Mouse (Mus musculus): ENCODE results near the gene Sec14l4.
"Not testable (repeated sequence)": the region's sequence is repeated elsewhere in the genome, so short reads cannot be mapped to it uniquely, and the experiment has no call there.

Sec14l4 gene

GRCm38 (mm10) chr11:4005220-4005805 is 25.9 kb upstream of the Sec14l4 start:
- DNase-seq (ENCODE audit: low read depth, low spot score): no peak
- Histone ChIP-seq H3K27me3 (ENCODE audit: control insufficient read depth, insufficient read depth, low read length, poor library complexity, severe bottlenecking) (no peaks in the 10 kb centered on the region), H3K36me3 (ENCODE audit: control insufficient read depth, insufficient read depth, low read length, poor library complexity, severe bottlenecking) (no peaks in the 10 kb centered on the region)

GRCm38 (mm10) chr11:4006462-4006861 is 24.8 kb upstream of the Sec14l4 start:
- Histone ChIP-seq H3K36me3 (ENCODE audit: control insufficient read depth, insufficient read depth, low read length, poor library complexity, severe bottlenecking) (no peaks in the 10 kb centered on the region), H3K27me3 (ENCODE audit: control insufficient read depth, insufficient read depth, low read length, poor library complexity, severe bottlenecking) (no peaks in the 10 kb centered on the region)
- no peak for DNase-seq (ENCODE audit: low read depth, low spot score)

DNA sequence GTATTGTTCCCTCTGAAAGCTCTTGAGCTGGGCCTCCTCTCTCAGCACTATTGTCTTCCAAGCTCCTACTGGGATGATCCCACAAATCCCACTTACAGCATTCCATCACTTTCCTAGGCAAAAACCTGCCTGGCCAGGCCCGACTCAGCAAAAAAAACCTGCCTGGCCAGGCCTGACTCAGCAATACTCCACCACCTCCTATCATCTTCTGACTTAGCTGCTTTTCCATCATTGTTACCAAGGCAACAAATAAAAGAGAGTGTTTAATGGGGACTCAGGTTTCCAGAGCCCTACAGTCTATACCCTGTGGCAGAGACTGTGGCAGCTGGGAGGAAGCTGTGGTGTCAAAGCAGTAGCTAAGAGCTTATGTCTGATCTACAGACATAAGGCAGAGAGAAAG is 18.6 kb upstream of the Sec14l4 start:
- H3K27me3 ChIP-seq (ENCODE audit: control insufficient read depth, insufficient read depth, low read length, poor library complexity, severe bottlenecking): no peaks in the 10 kb centered on the region
- no peaks in the 10 kb centered on the region for H3K36me3 ChIP-seq (ENCODE audit: control insufficient read depth, insufficient read depth, low read length, poor library complexity, severe bottlenecking)
- DNase-seq (ENCODE audit: low read depth, low spot score): no peak

DNA sequence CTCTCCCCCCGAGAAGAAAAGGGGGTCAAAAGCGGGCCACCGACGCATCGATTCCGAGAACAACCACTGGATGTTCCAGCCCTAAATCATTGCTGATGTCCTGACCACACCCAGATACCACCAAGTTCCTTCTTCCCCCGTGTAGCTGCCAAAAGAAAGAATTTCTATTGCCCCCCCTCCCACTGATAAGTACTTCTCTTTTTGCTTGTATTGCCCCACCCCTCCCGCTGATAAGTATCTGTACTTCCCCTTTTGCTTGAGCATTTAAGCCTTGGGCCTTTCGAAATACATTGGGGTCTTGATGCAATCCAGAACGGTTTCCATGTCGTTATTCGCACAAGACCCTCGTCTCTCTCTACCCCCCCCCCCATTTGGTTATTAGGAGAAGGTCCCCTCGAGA is 15.5 kb upstream of the Sec14l4 start:
- DNase-seq (ENCODE audit: low read depth, low spot score); H3K27me3 ChIP-seq (ENCODE audit: control insufficient read depth, insufficient read depth, low read length, poor library complexity, severe bottlenecking); H3K36me3 ChIP-seq (ENCODE audit: control insufficient read depth, insufficient read depth, low read length, poor library complexity, severe bottlenecking): not testable (repeated sequence)

GRCm38 (mm10) chr11:4022111-4022510 is 9.2 kb upstream of the Sec14l4 start:
- H3K36me3 ChIP-seq (ENCODE audit: control insufficient read depth, insufficient read depth, low read length, poor library complexity, severe bottlenecking); H3K27me3 ChIP-seq (ENCODE audit: control insufficient read depth, insufficient read depth, low read length, poor library complexity, severe bottlenecking); DNase-seq (ENCODE audit: low read depth, low spot score): not testable (repeated sequence)

GRCm38 (mm10) chr11:4023321-4023720 is 7.9 kb upstream of the Sec14l4 start:
- H3K27me3 ChIP-seq (ENCODE audit: control insufficient read depth, insufficient read depth, low read length, poor library complexity, severe bottlenecking): no peaks in the 10 kb centered on the region
- no peak for DNase-seq (ENCODE audit: low read depth, low spot score)
- no peaks in the 10 kb centered on the region for H3K36me3 ChIP-seq (ENCODE audit: control insufficient read depth, insufficient read depth, low read length, poor library complexity, severe bottlenecking)

GRCm38 (mm10) chr11:4027066-4027465 is 4.2 kb upstream of the Sec14l4 start:
- Histone ChIP-seq H3K36me3 (ENCODE audit: control insufficient read depth, insufficient read depth, low read length, poor library complexity, severe bottlenecking) (no peaks in the 10 kb centered on the region), H3K27me3 (ENCODE audit: control insufficient read depth, insufficient read depth, low read length, poor library complexity, severe bottlenecking) (no peaks in the 10 kb centered on the region)
- no peak for DNase-seq (ENCODE audit: low read depth, low spot score)

- Histone ChIP-seq H3K36me3 (ENCODE audit: control insufficient read depth, insufficient read depth, low read length, poor library complexity, severe bottlenecking) (no peaks in the 10 kb centered on the region), H3K27me3 (ENCODE audit: control insufficient read depth, insufficient read depth, low read length, poor library complexity, severe bottlenecking) (no peaks in the 10 kb centered on the region)
- DNase-seq (ENCODE audit: low read depth, low spot score): no peak
These were observed 3.5 kb upstream of the Sec14l4 start for GRCm38 (mm10) chr11:4027561-4028334.

DNA sequence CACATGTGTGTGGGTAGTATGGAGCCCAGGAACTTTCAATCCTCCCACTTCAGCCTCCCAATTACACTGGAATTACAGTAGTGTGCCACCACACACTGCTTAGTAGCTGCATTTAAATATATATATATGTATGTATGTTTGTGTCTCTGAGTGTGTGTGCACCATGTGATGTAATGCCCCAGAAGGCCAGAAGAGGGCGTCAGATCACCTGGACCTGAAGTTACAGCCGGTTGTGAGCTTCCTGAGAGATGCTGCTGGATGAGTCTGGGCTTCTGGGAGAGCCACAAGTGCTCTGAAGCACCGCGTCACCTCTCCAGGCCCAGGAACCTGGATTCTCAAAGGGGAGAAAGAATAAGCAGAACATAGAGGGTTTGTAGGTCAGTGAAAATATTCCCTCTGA is 1.9 kb upstream of the Sec14l4 start:
- H3K36me3 ChIP-seq (ENCODE audit: control insufficient read depth, insufficient read depth, low read length, poor library complexity, severe bottlenecking): no peaks in the 10 kb centered on the region
- DNase-seq (ENCODE audit: low read depth, low spot score): no peak
- no peaks in the 10 kb centered on the region for H3K27me3 ChIP-seq (ENCODE audit: control insufficient read depth, insufficient read depth, low read length, poor library complexity, severe bottlenecking)

- DNase-seq (ENCODE audit: low read depth, low spot score): no peak
- Histone ChIP-seq H3K27me3 (ENCODE audit: control insufficient read depth, insufficient read depth, low read length, poor library complexity, severe bottlenecking) (no peaks in the 10 kb centered on the region), H3K36me3 (ENCODE audit: control insufficient read depth, insufficient read depth, low read length, poor library complexity, severe bottlenecking) (no peaks in the 10 kb centered on the region)
These were observed 699 bp downstream of the Sec14l4 start for GRCm38 (mm10) chr11:4031961-4032360.

DNA sequence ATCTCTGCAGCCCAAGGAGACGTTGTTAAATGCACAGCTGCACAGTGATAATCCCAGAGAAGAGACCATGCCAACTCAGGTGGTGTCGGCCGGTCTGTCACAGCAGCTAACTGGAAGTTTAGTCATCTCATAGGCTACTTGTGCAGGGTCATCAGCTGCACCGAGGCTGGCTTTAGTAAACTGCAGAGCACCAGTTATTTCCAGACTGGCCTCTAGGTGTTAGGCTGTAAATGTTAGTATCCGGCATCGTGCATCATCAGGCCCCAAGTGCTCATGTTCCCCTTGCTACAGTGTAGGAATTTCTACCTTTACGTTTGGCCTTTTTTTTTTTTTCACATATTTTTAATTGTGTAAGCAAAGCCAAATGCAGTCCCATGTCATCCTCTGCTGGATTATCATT is 2.2 kb downstream of the Sec14l4 start:
- no peaks in the 10 kb centered on the region for H3K27me3 ChIP-seq (ENCODE audit: control insufficient read depth, insufficient read depth, low read length, poor library complexity, severe bottlenecking)
- DNase-seq (ENCODE audit: low read depth, low spot score): no peak
- no peaks in the 10 kb centered on the region for H3K36me3 ChIP-seq (ENCODE audit: control insufficient read depth, insufficient read depth, low read length, poor library complexity, severe bottlenecking)

- H3K27me3 ChIP-seq (ENCODE audit: control insufficient read depth, insufficient read depth, low read length, poor library complexity, severe bottlenecking): no peaks in the 10 kb centered on the region
- DNase-seq (ENCODE audit: low read depth, low spot score): no peak
- H3K36me3 ChIP-seq (ENCODE audit: control insufficient read depth, insufficient read depth, low read length, poor library complexity, severe bottlenecking): no peaks in the 10 kb centered on the region
These were observed 2.9 kb downstream of the Sec14l4 start for GRCm38 (mm10) chr11:4034169-4034568.

DNA sequence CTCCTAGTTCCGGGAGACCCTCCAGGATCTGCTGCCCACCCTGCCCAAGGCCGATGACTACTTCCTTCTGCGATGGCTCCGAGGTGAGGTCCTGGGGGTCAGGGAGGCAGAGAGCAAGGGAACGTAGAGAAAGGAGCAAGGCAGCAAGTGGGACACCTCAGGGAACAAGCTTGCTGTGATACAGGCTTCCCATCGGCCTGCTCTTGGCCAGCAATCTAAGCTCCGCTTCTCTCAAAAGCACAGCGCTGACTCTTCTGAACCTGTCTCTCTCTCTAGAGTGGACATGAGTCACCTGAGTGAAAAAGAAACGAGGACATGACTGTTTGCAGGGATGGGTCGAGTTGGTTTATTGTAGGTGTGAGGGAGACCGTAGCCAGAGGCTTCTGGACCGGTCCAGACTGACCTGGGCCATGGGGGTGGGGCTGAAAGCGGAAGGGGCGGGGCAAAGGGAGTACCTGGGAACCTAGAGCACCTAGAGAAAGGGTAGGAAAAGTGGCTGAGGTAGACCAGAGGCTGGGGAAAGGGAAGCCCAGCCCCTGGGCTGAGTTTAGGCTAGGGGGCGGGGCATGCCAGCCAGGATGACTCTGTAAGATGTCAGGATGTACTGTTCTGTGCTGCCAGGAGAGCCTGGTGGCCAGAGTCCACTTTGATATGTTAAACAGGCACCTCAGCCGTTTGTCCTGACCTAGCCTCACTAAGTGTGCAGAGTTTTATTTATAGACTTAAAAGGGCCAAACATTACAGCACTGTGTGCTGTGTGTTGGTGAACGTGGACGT is 4.0 kb downstream of the Sec14l4 start:
- Histone ChIP-seq H3K27me3 (ENCODE audit: control insufficient read depth, insufficient read depth, low read length, poor library complexity, severe bottlenecking) (no peaks in the 10 kb centered on the region), H3K36me3 (ENCODE audit: control insufficient read depth, insufficient read depth, low read length, poor library complexity, severe bottlenecking) (no peaks in the 10 kb centered on the region)
- DNase-seq (ENCODE audit: low read depth, low spot score): no peak

DNA sequence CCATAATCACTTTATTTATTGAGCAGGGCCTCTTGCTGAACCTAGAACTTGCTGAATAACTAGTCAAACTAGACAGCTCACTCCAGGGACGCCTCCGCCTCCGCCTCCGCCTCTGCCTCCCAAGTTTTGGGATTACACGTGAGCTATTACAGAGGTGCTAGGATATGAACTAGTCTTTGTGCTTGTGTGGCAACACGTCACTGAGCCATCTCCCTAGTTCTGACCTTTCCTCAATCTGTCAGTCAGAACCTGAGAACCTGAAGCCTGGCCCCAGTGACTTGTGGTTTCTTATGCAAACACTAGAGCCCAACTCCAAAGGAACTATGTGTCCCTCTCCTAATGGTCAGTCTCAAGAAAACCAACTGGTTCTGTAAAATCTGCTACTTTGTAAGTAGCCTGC is 4.7 kb downstream of the Sec14l4 start:
- H3K27me3 ChIP-seq (ENCODE audit: control insufficient read depth, insufficient read depth, low read length, poor library complexity, severe bottlenecking): no peaks in the 10 kb centered on the region
- DNase-seq (ENCODE audit: low read depth, low spot score): no peak
- H3K36me3 ChIP-seq (ENCODE audit: control insufficient read depth, insufficient read depth, low read length, poor library complexity, severe bottlenecking): no peaks in the 10 kb centered on the region

DNA sequence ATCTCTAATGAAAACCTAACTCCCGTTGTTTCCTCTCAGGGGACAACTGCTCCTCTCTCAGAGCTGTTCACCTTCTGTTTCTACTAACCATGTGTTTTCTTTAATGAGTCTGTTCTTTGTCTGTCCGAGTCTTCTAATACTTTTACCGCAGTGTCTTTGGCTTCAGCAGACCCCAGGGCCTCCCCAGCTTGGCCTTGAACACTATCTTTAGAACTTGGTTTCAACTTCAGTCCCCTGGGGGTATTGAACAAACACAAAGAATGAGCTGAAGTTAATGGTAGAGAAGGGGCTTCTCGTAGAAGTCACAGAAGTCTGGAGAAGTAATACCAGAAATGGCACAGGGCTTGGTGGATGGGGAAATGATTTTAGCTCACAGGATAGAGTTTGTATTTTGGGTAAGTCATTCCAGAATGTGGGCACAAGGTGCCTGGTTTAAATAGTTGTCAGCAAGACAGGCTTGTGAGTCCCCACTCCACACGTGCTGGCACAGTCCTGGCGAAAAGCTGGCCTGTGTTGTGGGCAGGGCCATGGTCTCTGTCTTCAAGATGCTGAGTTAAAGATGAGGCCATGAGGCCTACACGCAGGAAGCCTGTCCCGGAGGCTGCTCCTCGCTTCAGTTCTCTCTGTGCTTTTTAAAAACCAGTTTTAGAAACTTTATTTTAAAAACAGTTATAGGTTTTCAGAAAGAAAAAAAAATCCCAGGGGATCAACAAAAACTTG is 5.3 kb downstream of the Sec14l4 start:
- no peaks in the 10 kb centered on the region for H3K27me3 ChIP-seq (ENCODE audit: control insufficient read depth, insufficient read depth, low read length, poor library complexity, severe bottlenecking)
- H3K36me3 ChIP-seq (ENCODE audit: control insufficient read depth, insufficient read depth, low read length, poor library complexity, severe bottlenecking): no peaks in the 10 kb centered on the region
- no peak for DNase-seq (ENCODE audit: low read depth, low spot score)

Measured in splenic B cell, adult 2 months (primary cell).